Mouse (Mus musculus) adrenal gland, postnatal 14 days (tissue): Measurements from ENCODE around the gene Ctsh. TPM values are rescaled to one million over a fixed set of nuclear protein-coding genes. Genes with fewer than 3 reads are reported as not detected.

Source experiments
- DNase-seq: peaks from one replicate; pipeline ENCODE4 v3.0.0; 2021; ENCODE audit warnings: mixed read lengths
- total RNA-seq: library from RNA; stranded (reverse); gene quantifications from 2 replicates; pipeline ENCODE4 v1.2.3, GENCODE M21; 2021

Ctsh gene
- total RNA-seq, 1 experiment from 2014 or later, result 106 TPM

GRCm38 (mm10) chr9:90109386-90109785 lies 55.4 kb downstream of the Ctsh start:
- no peak for DNase-seq

- no peak for DNase-seq
These were observed 59.2 kb downstream of the Ctsh start for GRCm38 (mm10) chr9:90113151-90113550.

GRCm38 (mm10) chr9:90113651-90114566 lies 60.0 kb downstream of the Ctsh start:
- DNase-seq, result peak; percentile 93

- DNase-seq, result peak; percentile 99
These were observed 60.8 kb downstream of the Ctsh start, which contains the start of gene Morf4l1 for GRCm38 (mm10) chr9:90114567-90115307. Gene Morf4l1, minus strand, starts transcription at chr9:90114774.

GRCm38 (mm10) chr9:90115308-90115700 lies 61.4 kb downstream of the Ctsh start:
- DNase-seq, result no peak

- DNase-seq, result no peak
These were observed 63.3 kb downstream of the Ctsh start for GRCm38 (mm10) chr9:90117234-90117633.

GRCm38 (mm10) chr9:90122246-90122740 lies 68.3 kb downstream of the Ctsh start:
- DNase-seq, result no peak

GRCm38 (mm10) chr9:90124156-90124872 lies 70.4 kb downstream of the Ctsh start:
- no peak for DNase-seq

GRCm38 (mm10) chr9:90124873-90125245 lies 70.9 kb downstream of the Ctsh start:
- DNase-seq, result no peak

Other genes with a start within 250 kb of the Ctsh start
- gene Rasgrf1, start 144.2 kb upstream of the Ctsh start, total RNA-seq, result 5.3 and 5.7 TPM in 2 replicates
- 268 and 288 TPM in 2 replicates for gene Morf4l1, start 60.6 kb downstream of the Ctsh start, total RNA-seq
- gene Adamts7, start 108.9 kb downstream of the Ctsh start, total RNA-seq, result 8.6 and 9.0 TPM in 2 replicates
- 25.5 and 30.2 TPM in 2 replicates for gene Tbc1d2b, start 216.7 kb downstream of the Ctsh start, total RNA-seq